ENCODE assay signal across 8 mouse cellular contexts in the genomic region with DNA sequence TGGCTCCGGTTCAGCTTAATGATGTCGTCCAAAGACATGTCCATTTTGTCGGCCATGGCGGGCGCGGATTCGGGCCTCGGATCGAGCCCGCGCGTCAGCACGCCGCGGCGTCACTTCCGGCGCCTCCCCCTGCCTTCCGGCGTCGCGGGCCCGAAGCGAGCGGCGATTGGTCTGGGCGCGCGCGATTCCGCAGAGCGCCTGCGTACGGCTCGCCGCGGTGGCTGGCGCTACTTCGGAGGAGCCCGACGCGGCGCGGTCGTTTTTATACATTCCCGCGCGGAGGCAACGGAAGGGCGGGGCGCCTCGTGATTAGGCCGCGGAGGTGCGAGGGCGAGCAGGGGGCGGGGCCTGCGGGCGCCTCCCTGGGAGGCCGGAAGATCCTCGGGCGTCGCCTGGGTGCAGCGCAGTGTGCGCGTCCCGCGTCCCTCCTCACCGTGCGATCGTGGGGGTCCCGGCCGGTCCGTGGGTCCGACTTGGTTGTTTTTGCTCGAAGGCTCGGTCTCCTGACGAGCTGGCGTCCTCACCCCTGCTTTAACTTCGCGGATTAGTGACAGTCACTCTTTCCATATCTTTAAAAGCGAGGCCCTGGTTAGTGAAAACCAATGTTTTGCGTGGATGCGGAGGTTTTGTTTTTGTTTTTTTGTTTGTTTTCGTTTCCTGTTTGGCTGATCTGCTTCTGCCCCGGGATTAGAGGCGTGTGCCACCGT. TPM values are rescaled to one million over a fixed set of nuclear protein-coding genes. Genes with fewer than 3 reads are reported as not detected.
DNase-seq lines count a peak whose midpoint lies in the region; ATAC-seq lines count a peak whose summit lies in the region.

A gene (minus strand): TSS at position 83 of the 707 bp plus-strand sequence.
A gene (plus strand): TSS at position 139 of the 707 bp plus-strand sequence.

- peaks cover 77% of the 10 kb centered on the region for H3K36me3 ChIP-seq in heart, embryonic 14.5 days (ENCODE audit: control insufficient read depth, insufficient read depth, low read length)
- H3K36me3 ChIP-seq in liver, embryonic 13.5 days = peaks cover 68% of the 10 kb centered on the region
- peaks cover 32% of the 10 kb centered on the region for H3K36me3 ChIP-seq in stomach, embryonic 16.5 days (ENCODE audit: control insufficient read depth, insufficient read depth, low read length)

- peak within 1 kb of the TSS; percentile 68 to 92 for H3K27ac ChIP-seq in heart, embryonic 14.5 days (replicated peaks in 1 of 2; ENCODE audit: control insufficient read depth in 1 of 2, insufficient read depth in 1 of 2, low read depth in 2 of 2, low read length in 2 of 2)
- peak within 1 kb of the TSS; percentile 95 for H3K27ac ChIP-seq in liver, embryonic 13.5 days
- peak within 1 kb of the TSS; percentile 90 for H3K27ac ChIP-seq in stomach, embryonic 16.5 days (ENCODE audit: low read length)

- H3K4me1 ChIP-seq in heart, embryonic 14.5 days (ENCODE audit: control insufficient read depth in 2 of 2, insufficient read depth in 2 of 2, low read length in 2 of 2) = peaks cover 11 to 16% of the 10 kb centered on the region in 2 experiments
- peaks cover 84% of the 10 kb centered on the region for H3K4me1 ChIP-seq in liver, embryonic 13.5 days (replicated peaks)
- peaks cover 25% of the 10 kb centered on the region for H3K4me1 ChIP-seq in stomach, embryonic 16.5 days (ENCODE audit: control insufficient read depth, insufficient read depth, low read length)

- peak within 1 kb of the TSS; percentile 100 for H3K9ac ChIP-seq in heart, embryonic 14.5 days (ENCODE audit: low read length)
- peak within 1 kb of the TSS; percentile 99 for H3K9ac ChIP-seq in liver, embryonic 13.5 days
- peak within 1 kb of the TSS; percentile 100 for H3K9ac ChIP-seq in stomach, embryonic 16.5 days (ENCODE audit: low read length)

- H3K4me2 ChIP-seq in heart, embryonic 14.5 days (ENCODE audit: low read length) = peak within 1 kb of the TSS; percentile 97
- H3K4me2 ChIP-seq in liver, embryonic 13.5 days = peak within 1 kb of the TSS; percentile 98
- peak within 1 kb of the TSS; percentile 94 for H3K4me2 ChIP-seq in stomach, embryonic 16.5 days (ENCODE audit: low read depth, low read length)

- H3K9me3 ChIP-seq in heart, embryonic 14.5 days (ENCODE audit: control insufficient read depth, low read length) = no peaks in the 10 kb centered on the region
- H3K9me3 ChIP-seq in liver, embryonic 13.5 days (replicated peaks) = no peaks in the 10 kb centered on the region
- H3K9me3 ChIP-seq in stomach, embryonic 16.5 days (replicated peaks; ENCODE audit: control insufficient read depth, low read length) = no peaks in the 10 kb centered on the region

- DNase-seq in c-Kit-negative CD71-positive TER-119-positive erythroid progenitor cells, embryonic 14.5 days (ENCODE audit: low read depth, low spot score) = peak; percentile 93
- DNase-seq in fibroblast of lung, adult 2 months (ENCODE audit: low read depth) = peak; percentile 80
- peak; percentile 97 for DNase-seq in kidney, postnatal 14 days
- DNase-seq in liver, embryonic 13.5 days = peak; percentile 92
- DNase-seq in neural tube, embryonic 10.5 days (ENCODE audit: extremely low spot score, low spot score) = peak; percentile 92

- H3K27me3 ChIP-seq in heart, embryonic 14.5 days (ENCODE audit: control insufficient read depth, insufficient read depth, low read length) = no peaks in the 10 kb centered on the region
- H3K27me3 ChIP-seq in liver, embryonic 13.5 days = no peaks in the 10 kb centered on the region
- no peaks in the 10 kb centered on the region for H3K27me3 ChIP-seq in stomach, embryonic 16.5 days (ENCODE audit: control insufficient read depth, insufficient read depth, low read length)

- ATAC-seq in CD4-positive, CD25-positive, alpha-beta regulatory T cell, adult 4 months = peak; percentile 88
- ATAC-seq in heart, embryonic 14.5 days (ENCODE audit: insufficient number of reproducible peaks, insufficient read depth, low FRiP score, low read depth) = peak; percentile 96
- ATAC-seq in liver, embryonic 13.5 days (ENCODE audit: low read depth) = peak; percentile 97
- peak; percentile 98 for ATAC-seq in stomach, embryonic 16.5 days (ENCODE audit: insufficient read depth, low FRiP score)

- peak within 1 kb of the TSS; percentile 59 to 99 for H3K4me3 ChIP-seq in heart, embryonic 14.5 days (ENCODE audit: control insufficient read depth in 1 of 2, insufficient read depth in 1 of 2, low read depth in 1 of 2, low read length in 2 of 2)
- H3K4me3 ChIP-seq in liver, embryonic 13.5 days (replicated peaks) = peak within 1 kb of the TSS; percentile 99
- H3K4me3 ChIP-seq in stomach, embryonic 16.5 days (replicated peaks; ENCODE audit: low read length) = peak within 1 kb of the TSS; percentile 96

- under 1% methylated on average over 86 of the region's 88 CpGs for WGBS in heart, embryonic 14.5 days
- WGBS in liver, embryonic 13.5 days (ENCODE audit: insufficient replicate concordance) = under 1% methylated on average over 88 of the region's 88 CpGs
- WGBS in stomach, embryonic 16.5 days = under 1% methylated on average over 83 of the region's 88 CpGs

RNA-seq across cellular contexts. Expression of the first gene that starts in this region (rescaled TPM):
- 10 to 100 TPM in 1 of 2 experiments, 1 to 10 TPM in 1; 8.5 to 42.6 TPM for polyA plus RNA-seq in CD4-positive, CD25-positive, alpha-beta regulatory T cell, adult 4 months (2017; shearing (Covaris generic))
- polyA plus RNA-seq in heart, embryonic 14.5 days (2014; fragmentation: Nextera tagmentation; extraction: Ambion mirVana) = 251 and 254 TPM in 2 replicates
- polyA plus RNA-seq in liver, embryonic 13.5 days (2015; fragmentation: Nextera tagmentation; extraction: Ambion mirVana) = 379 and 416 TPM in 2 replicates
- 37.0 and 55.5 TPM in 2 replicates for polyA plus RNA-seq in stomach, embryonic 16.5 days (2015; fragmentation: Nextera tagmentation; extraction: Ambion mirVana)

RNA-seq across cellular contexts. Expression of the second gene that starts in this region (rescaled TPM):
- 100 to 1,000 TPM; 122 to 134 TPM for polyA plus RNA-seq in CD4-positive, CD25-positive, alpha-beta regulatory T cell, adult 4 months (2017; shearing (Covaris generic))
- polyA plus RNA-seq in heart, embryonic 14.5 days (2014; fragmentation: Nextera tagmentation; extraction: Ambion mirVana) = 223 and 251 TPM in 2 replicates
- 99.1 and 102 TPM in 2 replicates for polyA plus RNA-seq in liver, embryonic 13.5 days (2015; fragmentation: Nextera tagmentation; extraction: Ambion mirVana)
- polyA plus RNA-seq in stomach, embryonic 16.5 days (2015; fragmentation: Nextera tagmentation; extraction: Ambion mirVana) = 176 and 181 TPM in 2 replicates

Comparison
In these comparisons a context has a peak if more than half of its experiments do, and no peak if none do; other contexts are left out.
1. Peak in every context shown above with its lines: DNase-seq, ATAC-seq, H3K4me3 ChIP-seq and H3K27ac ChIP-seq.